Mouse (Mus musculus): ENCODE data around the gene Nuak1. TPM values are rescaled to one million over a fixed set of nuclear protein-coding genes. Genes with fewer than 3 reads are reported as not detected.

The Nuak1 gene
- total RNA-seq, 2 experiments from 2014 or later: 69.3 to 69.7 TPM

GRCm38 (mm10) chr10:84414981-84415700 is 25.3 kb downstream of the Nuak1 start:
- intact Hi-C loops (cut with DNase I): no loop called here
- no peak for DNase-seq (ENCODE audit: low spot score in 2 of 2)

GRCm38 (mm10) chr10:84413310-84413709 is 27.1 kb downstream of the Nuak1 start:
- no peak for DNase-seq (ENCODE audit: low spot score in 2 of 2)
- intact Hi-C loops (cut with DNase I): no loop called here

GRCm38 (mm10) chr10:84412326-84412962 is 28.0 kb downstream of the Nuak1 start:
- DNase-seq (ENCODE audit: low spot score in 2 of 2): no peak

GRCm38 (mm10) chr10:84411122-84412105 is 29.0 kb downstream of the Nuak1 start:
- no peak for DNase-seq (ENCODE audit: low spot score in 2 of 2)
- intact Hi-C loops (cut with DNase I): no loop called here

More at GRCm38 (mm10) chr10:84412326-84412962, 28.0 kb downstream of the Nuak1 start:
- intact Hi-C loops (cut with DNase I): no loop called here

GRCm38 (mm10) chr10:84408965-84409660 is 31.3 kb downstream of the Nuak1 start:
- no peak for DNase-seq (ENCODE audit: low spot score in 2 of 2)
- intact Hi-C loops (cut with DNase I): no loop called here

- intact Hi-C loops (cut with DNase I): no loop called here
- DNase-seq (ENCODE audit: low spot score in 2 of 2): no peak
Observed at GRCm38 (mm10) chr10:84405135-84405776, 35.1 kb downstream of the Nuak1 start.

- intact Hi-C loops (cut with DNase I): no loop called here
- DNase-seq (ENCODE audit: low spot score in 2 of 2): no peak
Observed at GRCm38 (mm10) chr10:84401907-84402371, 38.5 kb downstream of the Nuak1 start.

GRCm38 (mm10) chr10:84401189-84401588 is 39.2 kb downstream of the Nuak1 start:
- no peak for DNase-seq (ENCODE audit: low spot score in 2 of 2)
- intact Hi-C loops (cut with DNase I): no loop called here

- DNase-seq (ENCODE audit: low spot score in 2 of 2): no peak
- intact Hi-C loops (cut with DNase I): no loop called here
Observed at GRCm38 (mm10) chr10:84400037-84400681, 40.2 kb downstream of the Nuak1 start.

GRCm38 (mm10) chr10:84397276-84397675 is 43.1 kb downstream of the Nuak1 start:
- intact Hi-C loops (cut with DNase I): no loop called here
- DNase-seq (ENCODE audit: low spot score in 2 of 2): no peak

GRCm38 (mm10) chr10:84395885-84396659 is 44.3 kb downstream of the Nuak1 start:
- intact Hi-C loops (cut with DNase I): no loop called here
- no peak for DNase-seq (ENCODE audit: low spot score in 2 of 2)

- DNase-seq (ENCODE audit: low spot score in 2 of 2): no peak
- intact Hi-C loops (cut with DNase I): no loop called here
Observed at GRCm38 (mm10) chr10:84395259-84395658, 45.1 kb downstream of the Nuak1 start.

- intact Hi-C loops (cut with DNase I): loop anchor here (5.0 kb wide), 1 partner anchor 43 kb away; no protein-coding TSS in a partner anchor
Observed at GRCm38 (mm10) chr10:84393881-84394280, 46.5 kb downstream of the Nuak1 start.

GRCm38 (mm10) chr10:84393405-84393804 is 47.0 kb downstream of the Nuak1 start:
- no peak for DNase-seq (ENCODE audit: low spot score in 2 of 2)
- intact Hi-C loops (cut with DNase I): loop anchor here (5.0 kb wide), 1 partner anchor 44 kb away; no protein-coding TSS in a partner anchor

More at GRCm38 (mm10) chr10:84393881-84394280, 46.5 kb downstream of the Nuak1 start:
- DNase-seq (ENCODE audit: low spot score in 2 of 2): no peak

GRCm38 (mm10) chr10:84392723-84393081 is 47.7 kb downstream of the Nuak1 start:
- intact Hi-C loops (cut with DNase I): loop anchor here (5.0 kb wide), 1 partner anchor 45 kb away; no protein-coding TSS in a partner anchor
- DNase-seq (ENCODE audit: low spot score in 2 of 2): no peak

GRCm38 (mm10) chr10:84392027-84392722 is 48.2 kb downstream of the Nuak1 start:
- intact Hi-C loops (cut with DNase I): loop anchor here (5.0 kb wide), 1 partner anchor 45 kb away; no protein-coding TSS in a partner anchor
- DNase-seq (ENCODE audit: low spot score in 2 of 2): no peak

GRCm38 (mm10) chr10:84389707-84390106 is 50.7 kb downstream of the Nuak1 start:
- DNase-seq (ENCODE audit: low spot score in 2 of 2): no peak
- intact Hi-C loops (cut with DNase I): loop anchor here (5.0 kb wide), 1 partner anchor 48 kb away; no protein-coding TSS in a partner anchor
